Mouse (Mus musculus): ENCODE results near the gene 2210016F16Rik. TPM values are rescaled to one million over a fixed set of nuclear protein-coding genes. Genes with fewer than 3 reads are reported as not detected.
A peak's percentile ranks its signal among the peaks of the same experiment; 100 is the strongest.
"Not testable (repeated sequence)": the region's sequence is repeated elsewhere in the genome, so short reads cannot be mapped to it uniquely, and the experiment has no call there.

2210016F16Rik gene
- total RNA-seq, 2 experiments from 2014 or later = 5.7 to 6.3 TPM

GRCm38 (mm10) chr13:58384371-58384770, 654 bp downstream of the 2210016F16Rik start:
- DNase-seq (ENCODE audit: low spot score in 2 of 2) = no peak

DNA sequence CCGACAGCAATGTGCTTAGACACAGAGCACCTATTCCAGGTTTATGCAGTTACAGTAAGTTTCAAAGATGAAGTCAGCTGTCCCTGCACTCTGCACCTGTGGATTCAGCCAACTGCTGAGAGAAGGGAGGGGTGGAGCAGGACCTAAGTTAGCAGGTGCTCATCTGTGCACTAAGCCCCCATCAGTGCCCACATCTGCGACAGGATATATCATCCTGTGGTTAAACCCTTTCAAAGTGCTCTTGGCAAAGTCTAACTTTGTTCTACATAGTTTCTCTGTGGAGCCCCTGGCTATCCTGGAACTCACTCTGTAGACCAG, 11.9 kb downstream of the 2210016F16Rik start:
- DNase-seq (ENCODE audit: low spot score in 2 of 2) = no peak

- DNase-seq (ENCODE audit: low spot score in 2 of 2) = no peak
Measured at GRCm38 (mm10) chr13:58372278-58373152, 12.5 kb downstream of the 2210016F16Rik start.

GRCm38 (mm10) chr13:58368835-58369234, 16.2 kb downstream of the 2210016F16Rik start:
- DNase-seq (ENCODE audit: low spot score in 2 of 2) = no peak

DNA sequence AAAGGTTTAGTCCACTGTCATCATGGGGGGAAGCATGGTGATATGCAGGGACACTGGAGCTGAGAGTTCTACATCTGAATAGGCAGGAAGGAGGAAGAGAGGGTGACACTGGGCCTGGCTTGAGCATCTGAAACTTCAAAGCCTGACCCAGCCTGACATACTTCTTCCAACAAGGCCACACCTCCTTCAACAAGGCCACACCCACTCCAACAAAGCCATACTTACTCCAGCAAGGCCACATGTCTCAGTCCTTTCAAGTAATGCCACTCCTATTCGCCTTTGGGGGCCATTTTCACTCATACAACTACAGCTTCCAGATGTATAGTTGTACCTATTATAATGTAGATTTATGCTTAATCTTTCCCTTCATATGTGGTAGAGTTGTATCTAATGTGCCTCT, 17.4 kb downstream of the 2210016F16Rik start:
- no peak for DNase-seq (ENCODE audit: low spot score in 2 of 2)

DNA sequence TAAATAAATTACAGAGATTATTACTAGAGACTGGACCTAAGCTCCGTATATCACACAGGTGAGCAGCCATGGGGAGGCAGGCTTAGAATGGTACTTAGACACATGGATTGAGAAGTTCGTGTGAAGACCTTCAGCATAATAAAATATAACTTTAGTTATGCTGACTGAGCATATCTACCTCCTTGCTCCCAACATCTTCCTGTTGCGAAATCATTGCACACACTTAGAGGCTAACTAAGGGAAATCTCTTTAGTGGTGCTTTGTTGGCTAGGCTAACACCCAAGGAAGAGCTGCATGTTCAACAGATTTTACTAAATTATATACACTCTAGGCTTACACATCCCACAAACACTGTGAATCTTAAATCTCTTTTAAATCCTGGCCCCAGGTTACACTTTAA, 18.7 kb downstream of the 2210016F16Rik start:
- no peak for DNase-seq (ENCODE audit: low spot score in 2 of 2)

DNA sequence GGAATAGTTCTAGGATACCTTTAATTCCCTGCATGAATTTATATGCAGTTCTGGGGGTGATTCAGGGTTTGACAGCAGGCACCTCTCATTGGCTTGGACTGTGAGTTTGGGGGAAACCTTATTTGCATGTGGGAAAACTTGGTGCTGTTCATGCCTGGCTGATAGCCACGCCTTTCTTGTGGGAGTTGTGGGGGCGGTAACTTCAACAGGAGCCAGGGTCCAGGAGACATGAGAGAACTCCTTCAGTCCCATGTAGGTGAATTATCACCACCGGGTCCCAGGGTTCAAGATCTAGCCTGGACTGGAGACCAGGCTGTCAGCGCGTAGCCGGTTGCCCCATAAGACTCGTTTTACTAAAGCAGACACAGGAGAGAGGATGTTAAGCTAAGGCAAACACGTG, 19.8 kb downstream of the 2210016F16Rik start:
- DNase-seq (ENCODE audit: low spot score in 2 of 2) = not testable (repeated sequence)

GRCm38 (mm10) chr13:58364353-58365175, 20.5 kb downstream of the 2210016F16Rik start:
- no peak for DNase-seq (ENCODE audit: low spot score in 2 of 2)

GRCm38 (mm10) chr13:58359304-58359653, 25.7 kb downstream of the 2210016F16Rik start:
- no peak for DNase-seq (ENCODE audit: low spot score in 2 of 2)

- peak; percentile 13 to 20 for DNase-seq (ENCODE audit: low spot score in 2 of 2)
Measured at GRCm38 (mm10) chr13:58358629-58359303, 26.3 kb downstream of the 2210016F16Rik start, which contains the start of gene Kif27. TSS of gene Kif27 (minus strand) at chr13:58359122.

DNA sequence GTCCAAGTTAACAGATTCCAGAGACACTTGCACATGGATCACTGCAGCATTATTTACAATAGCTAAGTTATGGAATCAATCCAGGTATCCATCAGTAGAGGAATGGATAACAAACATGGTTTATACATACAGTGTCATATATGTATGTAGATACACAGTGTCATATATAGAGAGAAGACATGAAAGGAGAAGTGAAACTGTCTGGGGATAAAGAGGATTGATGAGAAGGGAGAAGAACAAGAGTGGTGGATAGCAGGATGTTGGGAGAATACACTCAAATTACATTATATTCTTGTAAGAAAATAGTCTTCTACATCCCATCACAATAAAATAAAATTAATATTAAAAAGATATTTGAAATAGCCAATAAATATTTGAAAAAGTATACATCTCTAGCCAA, 32.0 kb downstream of the 2210016F16Rik start:
- no peak for DNase-seq (ENCODE audit: low spot score in 2 of 2)

- no peak for DNase-seq (ENCODE audit: low spot score in 2 of 2)
Measured at GRCm38 (mm10) chr13:58350606-58351005, 34.4 kb downstream of the 2210016F16Rik start.

DNA sequence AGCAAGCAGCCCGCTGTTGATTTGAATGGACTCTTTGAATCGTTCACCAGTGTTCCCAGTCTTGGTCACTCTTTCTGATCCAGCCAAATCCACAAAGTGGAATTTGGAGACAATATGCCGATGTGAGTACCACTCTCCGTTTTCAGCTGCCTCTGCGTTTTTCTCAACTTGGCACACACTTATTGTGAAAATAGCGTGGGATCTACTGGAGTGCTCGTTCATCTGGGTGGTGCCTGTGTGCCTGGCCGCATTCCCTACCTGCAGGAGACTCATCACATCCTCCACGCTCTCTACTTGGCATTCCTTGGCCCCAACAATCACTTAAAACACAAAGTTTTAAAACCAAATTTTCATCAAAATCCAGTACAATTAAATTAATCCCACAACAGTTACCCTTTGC, 40.5 kb downstream of the 2210016F16Rik start:
- peak; percentile 9 to 15 for DNase-seq (ENCODE audit: low spot score in 2 of 2)

DNA sequence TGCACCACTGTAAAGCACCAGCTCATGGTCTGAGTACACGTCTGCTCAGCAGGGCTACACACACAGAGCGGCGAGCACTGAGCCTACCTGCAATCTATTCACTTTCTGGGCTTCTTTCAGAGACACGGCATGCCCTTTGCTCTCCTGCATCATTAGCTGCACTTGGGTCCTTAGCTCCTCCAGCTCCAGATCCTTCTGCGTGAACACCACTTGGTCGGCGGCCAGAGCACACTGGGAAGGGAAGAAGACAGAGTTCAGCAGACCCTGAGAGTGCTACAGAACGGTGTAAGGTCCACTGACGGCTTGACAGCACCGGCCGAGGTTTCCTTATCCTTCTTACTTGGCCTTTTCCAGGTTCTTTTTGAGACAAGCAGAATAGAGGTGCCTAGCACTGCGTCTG, 47.6 kb downstream of the 2210016F16Rik start:
- DNase-seq (ENCODE audit: low spot score in 2 of 2) = no peak

DNA sequence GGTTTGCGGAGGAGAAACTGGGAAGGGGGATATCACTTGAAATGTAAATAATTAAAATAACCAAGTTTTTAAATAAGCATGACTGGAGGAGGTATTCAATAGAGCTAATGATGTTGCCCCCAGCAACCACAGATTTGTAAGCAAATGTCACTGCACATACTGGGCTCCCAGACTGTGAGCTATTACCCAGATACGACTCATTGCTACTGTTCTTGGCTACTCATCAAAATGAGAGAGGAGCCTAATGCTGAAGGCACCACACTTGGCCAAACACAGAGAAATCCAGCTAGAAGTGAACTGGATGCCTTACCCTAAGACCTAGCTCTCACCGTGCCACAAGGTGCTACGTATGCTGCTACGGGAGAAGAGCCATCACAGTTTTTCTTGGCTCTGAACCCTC, 50.9 kb downstream of the 2210016F16Rik start:
- DNase-seq (ENCODE audit: low spot score in 2 of 2) = peak in 1 of 2 experiments; percentile 24

Small RNAs within 50 kb of the gene (microRNA-seq; reads per million reads assigned to microRNA genes)
- gene Mir7-1 = 49.9 to 69.7 reads per million in 2 experiments

Other genes starting within 250 kb of the 2210016F16Rik start
- 10 to 100 TPM; 27.5 to 27.7 TPM for gene Idnk, start 227.6 kb downstream of the 2210016F16Rik start, total RNA-seq (2021)
- 100 to 1,000 TPM; 135 TPM for gene Ubqln1, start 169.6 kb downstream of the 2210016F16Rik start, total RNA-seq (2021)
- gene Gkap1, start 109.5 kb downstream of the 2210016F16Rik start, total RNA-seq (2021) = 10 to 100 TPM; 21.4 to 22.3 TPM
- 1 to 10 TPM; 2.0 to 3.6 TPM for gene Kif27, start 26.1 kb downstream of the 2210016F16Rik start, total RNA-seq (2021)
- gene Rmi1, start 17.0 kb upstream of the 2210016F16Rik start, total RNA-seq (2021) = 10 to 100 TPM; 16.3 to 16.6 TPM
- 100 to 1,000 TPM; 716 to 724 TPM for gene Hnrnpk, start 18.1 kb upstream of the 2210016F16Rik start, total RNA-seq (2021)
- gene Slc28a3, start 225.7 kb upstream of the 2210016F16Rik start, total RNA-seq (2021) = under 1 TPM; 0.07 to 0.85 TPM

All from layer of hippocampus, postnatal 14 days (tissue).